Comparison of ENCODE assay signal across 25 mouse cellular contexts in the genomic region with DNA sequence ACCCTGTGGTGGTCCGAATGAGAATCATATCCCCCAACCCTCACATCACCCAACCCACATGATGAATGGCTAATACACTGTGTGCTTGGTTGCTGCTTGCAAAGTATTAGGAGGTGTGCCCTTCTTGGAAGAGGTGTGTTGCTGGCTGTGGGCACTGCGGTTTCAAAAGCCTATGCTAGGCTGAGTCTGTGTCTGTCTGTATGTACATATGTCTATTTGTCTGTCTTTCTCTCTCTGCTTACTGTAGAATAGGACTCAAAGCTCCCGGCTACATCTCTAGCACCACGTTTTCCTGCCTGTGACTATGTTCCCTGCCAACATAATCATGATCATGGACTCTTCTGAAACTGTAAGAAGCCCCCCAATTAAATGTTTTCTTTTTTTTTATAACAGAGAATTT.
"Had no signal": no experiment of that assay in that cellular context is flagged by ENCODE, and none has a peak within 500 bp of the region (broad histone marks: within the 10 kb centered on the region; RNA-seq: fewer than 3 reads in every experiment).

No protein-coding gene starts in this region.

- H3K4me2 ChIP-seq: heart, embryonic 13.5 days; heart, embryonic 15.5 days; hindbrain, embryonic 13.5 days; hindbrain, embryonic 15.5 days; kidney, embryonic 15.5 days; limb, embryonic 13.5 days; limb, embryonic 15.5 days; liver, embryonic 11.5 days had no signal

- ATAC-seq: hindbrain, postnatal 0 days; intestine, embryonic 16.5 days had no signal

- H3K36me3 ChIP-seq: hindbrain, embryonic 15.5 days had no signal

- H3K27me3 ChIP-seq: heart, embryonic 13.5 days; heart, embryonic 15.5 days; hindbrain, embryonic 13.5 days; hindbrain, embryonic 15.5 days; kidney, embryonic 15.5 days; limb, embryonic 13.5 days; limb, embryonic 15.5 days had no signal

- H3K9ac ChIP-seq: heart, embryonic 13.5 days; heart, embryonic 15.5 days; hindbrain, embryonic 13.5 days; hindbrain, embryonic 15.5 days; kidney, embryonic 15.5 days; limb, embryonic 13.5 days; limb, embryonic 15.5 days had no signal

- H3K4me3 ChIP-seq: heart, embryonic 10.5 days; heart, embryonic 13.5 days; heart, embryonic 15.5 days; hindbrain, embryonic 13.5 days; hindbrain, embryonic 15.5 days; kidney, embryonic 15.5 days; limb, embryonic 13.5 days; limb, embryonic 15.5 days had no signal

- H3K9me3 ChIP-seq: heart, embryonic 10.5 days; heart, embryonic 13.5 days; heart, embryonic 15.5 days; hindbrain, embryonic 13.5 days; hindbrain, embryonic 15.5 days; kidney, embryonic 15.5 days; limb, embryonic 13.5 days; limb, embryonic 15.5 days had no signal

- DNase-seq: gastrocnemius, postnatal 14 days; gastrocnemius, postnatal 36 days; heart, adult 18-20 months; heart, postnatal 14 days; heart, postnatal 36 days; kidney, adult 11 months; kidney, adult 2 months; kidney, adult 9 months; kidney, postnatal 14 days; kidney, postnatal 36 days; layer of hippocampus, adult 9-11 months; layer of hippocampus, postnatal 36 days; left cerebral cortex, postnatal 4 days had no signal

- H3K27ac ChIP-seq: heart, embryonic 10.5 days; heart, embryonic 13.5 days; heart, embryonic 15.5 days; hindbrain, embryonic 13.5 days; hindbrain, embryonic 15.5 days; hindbrain, postnatal 0 days; kidney, embryonic 15.5 days; kidney, postnatal 0 days; limb, embryonic 13.5 days; limb, embryonic 15.5 days had no signal

- H3K4me1 ChIP-seq: heart, embryonic 10.5 days; hindbrain, embryonic 15.5 days had no signal
